Mouse (Mus musculus) spleen, postnatal 0 days (tissue): ENCODE data around the gene Vcam1. TPM values are rescaled to one million over a fixed set of nuclear protein-coding genes. Genes with fewer than 3 reads are reported as not detected.

Experiments used
- polyA plus RNA-seq: library from polyadenylated mRNA; unstranded; fragments of >200 nt; fragmentation: Nextera tagmentation; extraction: Ambion mirVana; gene quantifications from 2 replicates; pipeline ENCODE4 v1.2.1, GENCODE M21; 2015

The Vcam1 gene
- 70.4 and 93.5 TPM in 2 replicates for polyA plus RNA-seq

DNA sequence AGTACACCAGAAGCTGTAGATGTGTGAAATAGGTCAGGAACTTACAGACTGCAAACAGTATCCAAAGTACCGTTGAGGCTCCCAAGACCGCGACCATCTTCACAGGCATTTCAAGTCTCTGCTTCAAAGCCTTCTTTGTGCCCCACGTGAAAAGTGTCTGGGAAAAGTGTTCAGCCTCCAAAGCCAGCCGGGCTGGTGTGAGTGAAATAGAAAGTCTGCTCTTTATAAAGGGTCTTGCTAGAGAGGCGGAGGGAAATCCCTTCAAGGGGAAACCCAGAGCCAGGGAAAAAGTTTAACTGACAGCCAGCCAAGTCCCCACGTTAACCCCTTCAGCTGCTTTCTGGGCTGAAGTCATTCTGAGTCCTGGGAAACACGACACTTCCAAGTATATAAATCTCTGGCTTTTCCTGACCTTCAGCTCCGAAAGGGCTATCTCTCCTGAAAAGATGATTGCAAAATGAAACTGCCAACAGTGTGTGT lies at the start of gene Vcam1:
TSS of gene Vcam1 (minus strand) at position 430 of the 480 bp plus-strand sequence.

Other genes with a start within 250 kb of the Vcam1 start
- 26.8 and 28.4 TPM in 2 replicates for gene Dph5, start 241.9 kb downstream of the Vcam1 start, polyA plus RNA-seq
- 13.4 and 15.0 TPM in 2 replicates for gene Slc30a7, start 122.3 kb downstream of the Vcam1 start, polyA plus RNA-seq
- 5.7 and 8.3 TPM in 2 replicates for gene Extl2, start 122.2 kb downstream of the Vcam1 start, polyA plus RNA-seq
- 3.1 and 4.8 TPM in 2 replicates for gene Gpr88, start 123.8 kb upstream of the Vcam1 start, polyA plus RNA-seq